Mouse (Mus musculus) erythroblast, embryonic 14.5 days (primary cell): ENCODE results near the gene Ap3b1. TPM values are rescaled to one million over a fixed set of nuclear protein-coding genes. Genes with fewer than 3 reads are reported as not detected.
A peak's percentile ranks its signal among the peaks of the same experiment; 100 is the strongest.
"Not testable (repeated sequence)": the region's sequence is repeated elsewhere in the genome, so short reads cannot be mapped to it uniquely, and the experiment has no call there.

ENCODE experiments used
- H3K27me3 ChIP-seq: 2 replicates; pipeline ENCODE4 v1.6.1; 2012; ENCODE audit warnings: inconsistent platforms; ENCODE audit not compliant: control insufficient read depth
- H3K36me3 ChIP-seq: 2 replicates; pipeline ENCODE4 v1.6.1; 2012; ENCODE audit warnings: mild to moderate bottlenecking, inconsistent platforms; ENCODE audit not compliant: control insufficient read depth
- H3K4me1 ChIP-seq: 2 replicates; pipeline ENCODE4 v1.6.1; 2012; ENCODE audit warnings: inconsistent platforms; ENCODE audit not compliant: control insufficient read depth
- H3K4me3 ChIP-seq: replicated peaks from 2 replicates; pipeline ENCODE3; 2012; ENCODE audit warnings: moderate library complexity, mild to moderate bottlenecking, inconsistent platforms
- H3K9me3 ChIP-seq: 2 replicates; pipeline ENCODE4 v1.6.1; 2012; ENCODE audit warnings: low read length, inconsistent platforms, mixed read lengths; ENCODE audit not compliant: control insufficient read depth
- GATA1 ChIP-seq: IDR thresholded peaks from 2 replicates; pipeline ENCODE4 v1.6.1; 2012; ENCODE audit warnings: low read length, inconsistent platforms, mixed read lengths
- TAL1 ChIP-seq: IDR thresholded peaks from 3 replicates; pipeline ENCODE4 v1.6.1; 2012; ENCODE audit warnings: low read length, inconsistent platforms, mixed read lengths
- polyA plus RNA-seq: library from polyadenylated mRNA; stranded (reverse); fragments of >175 nt; gene quantifications from 2 replicates; pipeline ENCODE4 v1.2.3, GENCODE M21; 2012

Ap3b1 gene
- 0.85 and 0.87 TPM in 2 replicates for polyA plus RNA-seq

DNA sequence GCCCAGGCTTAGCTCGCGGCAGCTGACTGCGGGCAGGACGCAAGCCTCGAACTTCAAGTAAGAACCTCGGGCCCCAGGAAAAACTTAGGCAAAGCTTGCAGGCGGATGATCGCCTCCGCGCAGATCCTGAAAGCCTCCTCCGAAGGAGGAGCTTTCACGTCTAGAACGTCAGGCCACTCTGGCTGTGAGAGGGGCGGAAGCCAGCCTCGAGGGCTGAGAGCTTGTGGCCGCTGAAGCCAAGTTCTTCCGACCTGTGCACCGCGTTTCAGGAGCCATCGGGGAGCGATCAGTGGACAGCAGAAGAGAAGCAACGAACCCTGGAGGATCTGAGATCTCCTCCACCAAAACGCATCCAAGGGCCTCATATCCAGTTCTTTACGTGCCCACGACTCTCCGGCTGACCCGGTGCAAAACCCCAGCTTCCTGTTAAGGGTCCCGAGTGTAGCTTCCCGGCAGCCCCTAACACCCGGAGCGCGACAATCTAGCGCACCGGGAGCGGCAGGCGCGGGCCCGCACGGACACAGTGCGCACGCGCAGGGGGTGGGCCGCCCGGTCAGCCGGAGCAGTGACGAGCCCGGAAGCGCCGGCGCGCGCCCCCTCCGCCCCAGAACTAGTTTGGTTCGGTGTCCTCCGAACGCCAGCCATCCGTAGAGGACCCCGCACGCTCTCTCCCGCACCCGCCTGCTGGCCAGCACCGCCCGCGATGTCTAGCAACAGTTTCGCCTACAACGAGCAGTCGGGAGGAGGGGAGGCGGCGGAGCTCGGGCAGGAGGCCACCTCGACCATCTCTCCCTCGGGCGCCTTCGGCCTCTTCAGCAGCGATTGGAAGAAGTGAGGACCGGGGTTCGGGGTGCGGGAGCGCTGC lies at the start of gene Ap3b1:
Gene Ap3b1 (plus strand): TSS at position 560 of the 865 bp plus-strand sequence.
- Histone ChIP-seq H3K9me3 (no peaks in the 10 kb centered on the region; the same call in 1 of the 2 replicates), H3K4me3 (peak within 1 kb of the TSS; percentile 97), H3K36me3 (peaks cover 5% of the 10 kb centered on the region), H3K4me1 (peaks cover 28% of the 10 kb centered on the region), H3K27me3 (no peaks in the 10 kb centered on the region)
- no peak for TF ChIP-seq GATA1
- TF ChIP-seq TAL1 = no peak

- not testable (repeated sequence) for H3K36me3 ChIP-seq, H3K27me3 ChIP-seq, H3K9me3 ChIP-seq, H3K4me1 ChIP-seq, H3K4me3 ChIP-seq
These were observed 45.9 kb upstream of the Ap3b1 start for GRCm38 (mm10) chr13:94312812-94313211.

GRCm38 (mm10) chr13:94316975-94317511 lies 41.7 kb upstream of the Ap3b1 start:
- Histone ChIP-seq H3K9me3 (peaks cover 5% of the 10 kb centered on the region), H3K36me3 (no peaks in the 10 kb centered on the region), H3K27me3 (no peaks in the 10 kb centered on the region), H3K4me1 (peaks cover 5% of the 10 kb centered on the region), H3K4me3 (no peak overlapping the region)
- TF ChIP-seq GATA1 (no peak), TAL1 (no peak)

GRCm38 (mm10) chr13:94321094-94321792 lies 37.5 kb upstream of the Ap3b1 start:
- no peak for TF ChIP-seq GATA1
- TF ChIP-seq TAL1 = no peak
- Histone ChIP-seq H3K36me3 (no peaks in the 10 kb centered on the region), H3K4me1 (no peaks in the 10 kb centered on the region), H3K9me3 (peaks cover 10% of the 10 kb centered on the region; the same call in 1 of the 2 replicates), H3K27me3 (no peaks in the 10 kb centered on the region), H3K4me3 (no peak overlapping the region)

- TF ChIP-seq TAL1 = no peak
- TF ChIP-seq GATA1 = no peak
- Histone ChIP-seq H3K27me3 (no peaks in the 10 kb centered on the region), H3K36me3 (no peaks in the 10 kb centered on the region), H3K4me3 (no peak overlapping the region), H3K4me1 (no peaks in the 10 kb centered on the region), H3K9me3 (peaks cover 10% of the 10 kb centered on the region; the same call in 1 of the 2 replicates)
These were observed 36.3 kb upstream of the Ap3b1 start for GRCm38 (mm10) chr13:94322475-94322874.

DNA sequence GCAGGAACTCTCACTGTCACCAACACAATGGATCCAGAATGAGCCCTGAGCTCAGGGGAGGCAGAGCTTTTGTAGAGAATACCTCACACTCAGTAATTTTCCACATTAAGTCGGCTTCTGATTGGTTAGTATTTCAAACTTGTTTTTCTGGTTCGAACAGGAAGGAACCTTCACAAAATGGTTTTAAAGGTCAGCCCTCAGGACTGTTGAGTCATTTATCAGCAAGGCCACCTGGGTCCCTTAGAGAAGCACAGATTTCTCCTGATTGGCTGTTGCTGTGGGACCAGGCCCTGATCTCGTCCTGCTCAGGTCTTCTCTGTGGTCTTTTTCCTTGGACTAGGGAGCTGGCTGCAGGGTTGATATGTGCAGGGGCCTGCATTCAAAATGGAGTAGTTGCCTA lies 30.7 kb upstream of the Ap3b1 start:
- Histone ChIP-seq H3K36me3 (no peaks in the 10 kb centered on the region), H3K4me1 (peaks cover 4% of the 10 kb centered on the region), H3K9me3 (peaks cover 10% of the 10 kb centered on the region; the same call in 1 of the 2 replicates), H3K27me3 (no peaks in the 10 kb centered on the region), H3K4me3 (no peak overlapping the region)
- TF ChIP-seq GATA1 = no peak
- no peak for TF ChIP-seq TAL1

GRCm38 (mm10) chr13:94329005-94329404 lies 29.8 kb upstream of the Ap3b1 start:
- not testable (repeated sequence) for H3K4me3 ChIP-seq, H3K9me3 ChIP-seq, H3K36me3 ChIP-seq, H3K4me1 ChIP-seq, H3K27me3 ChIP-seq

- no peaks in the 10 kb centered on the region for H3K27me3 ChIP-seq
- no peak overlapping the region for H3K4me3 ChIP-seq
- H3K36me3 ChIP-seq = no peaks in the 10 kb centered on the region
- no peak for TF ChIP-seq TAL1
- H3K4me1 ChIP-seq = peaks cover 4% of the 10 kb centered on the region
- no peaks in the 10 kb centered on the region for H3K9me3 ChIP-seq
These were observed 28.3 kb upstream of the Ap3b1 start for GRCm38 (mm10) chr13:94330392-94330979.

- no peaks in the 10 kb centered on the region for H3K4me1 ChIP-seq
- no peak for TF ChIP-seq GATA1
- no peak for TF ChIP-seq TAL1
- H3K27me3 ChIP-seq = no peaks in the 10 kb centered on the region
- no peaks in the 10 kb centered on the region for H3K9me3 ChIP-seq
- no peaks in the 10 kb centered on the region for H3K36me3 ChIP-seq
- no peak overlapping the region for H3K4me3 ChIP-seq
These were observed 20.4 kb upstream of the Ap3b1 start for GRCm38 (mm10) chr13:94338357-94338756.
